Mouse (Mus musculus): ENCODE data around the gene Gbx2.
A peak's percentile ranks its signal among the peaks of the same experiment; 100 is the strongest.

Gbx2 gene

GRCm38 (mm10) chr1:89902236-89902635 is 28.7 kb downstream of the Gbx2 start:
- no peak for DNase-seq

- DNase-seq = no peak
Measured at GRCm38 (mm10) chr1:89901381-89901780, 29.6 kb downstream of the Gbx2 start.

GRCm38 (mm10) chr1:89899761-89900445 is 31.1 kb downstream of the Gbx2 start:
- peak; percentile 21 to 68 for DNase-seq

GRCm38 (mm10) chr1:89899036-89899435 is 31.9 kb downstream of the Gbx2 start:
- DNase-seq = no peak

GRCm38 (mm10) chr1:89895801-89896200 is 35.2 kb downstream of the Gbx2 start:
- peak; percentile 18 to 48 for DNase-seq

- DNase-seq = no peak
Measured at GRCm38 (mm10) chr1:89892281-89892680, 38.7 kb downstream of the Gbx2 start.

GRCm38 (mm10) chr1:89891400-89891799 is 39.6 kb downstream of the Gbx2 start:
- no peak for DNase-seq

GRCm38 (mm10) chr1:89885696-89886095 is 45.3 kb downstream of the Gbx2 start:
- DNase-seq = peak; percentile 17 to 21

GRCm38 (mm10) chr1:89884335-89884734 is 46.6 kb downstream of the Gbx2 start:
- no peak for DNase-seq

- DNase-seq = no peak
Measured at GRCm38 (mm10) chr1:89880834-89881233, 50.1 kb downstream of the Gbx2 start.

GRCm38 (mm10) chr1:89880193-89880592 is 50.8 kb downstream of the Gbx2 start:
- no peak for DNase-seq

GRCm38 (mm10) chr1:89878496-89878895 is 52.5 kb downstream of the Gbx2 start:
- DNase-seq = no peak
